Mouse (Mus musculus): Measurements from ENCODE around the gene Sepsecs.

Gene Sepsecs

GRCm38 (mm10) chr5:52610306-52610705 is 59.2 kb downstream of the Sepsecs start:
- no peak for DNase-seq (ENCODE audit: low spot score in 2 of 2)

- no peak for DNase-seq (ENCODE audit: low spot score in 2 of 2)
Observed at GRCm38 (mm10) chr5:52609672-52610071, 59.8 kb downstream of the Sepsecs start.

- no peak for DNase-seq (ENCODE audit: low spot score in 2 of 2)
Observed at GRCm38 (mm10) chr5:52604582-52605041, 64.9 kb downstream of the Sepsecs start.

GRCm38 (mm10) chr5:52590612-52591011 is 78.9 kb downstream of the Sepsecs start:
- DNase-seq (ENCODE audit: low spot score in 2 of 2), result no peak

All from spleen, postnatal 10 days (tissue).